10 mouse cellular contexts compared by ENCODE assay signal in genomic region chr9:44798298-44798697, GRCm38 (mm10). TPM values are rescaled to one million over a fixed set of nuclear protein-coding genes. Genes with fewer than 3 reads are reported as not detected.
DNase-seq lines count a peak whose midpoint lies in the region; ATAC-seq and TF ChIP-seq lines count a peak whose summit lies in the region.
"Had no signal": no experiment of that assay in that cellular context is flagged by ENCODE, and none has a peak within 500 bp of the region (broad histone marks: within the 10 kb centered on the region; RNA-seq: fewer than 3 reads in every experiment).

No protein-coding gene starts in this region.

- no peaks in the 10 kb centered on the region for H3K36me3 ChIP-seq in forebrain, embryonic 10.5 days (replicated peaks)
- H3K36me3 ChIP-seq in forebrain, embryonic 11.5 days (ENCODE audit: control insufficient read depth, insufficient read depth, low read length): no peaks in the 10 kb centered on the region
- no peaks in the 10 kb centered on the region for H3K36me3 ChIP-seq in E14TG2a.4 (ENCODE audit: insufficient read depth, low read length)
- H3K36me3 ChIP-seq in liver, embryonic 12.5 days: no peaks in the 10 kb centered on the region

- no peak overlapping the region for H3K9ac ChIP-seq in forebrain, embryonic 11.5 days (ENCODE audit: low read length)
- no peak overlapping the region for H3K9ac ChIP-seq in liver, embryonic 12.5 days

- no peak for TF ChIP-seq CTCF in E14TG2a.4 (conservative IDR thresholded peaks at IDR 0.05; ENCODE audit: low read length)

- H3K4me2 ChIP-seq in forebrain, embryonic 11.5 days (ENCODE audit: low read depth, low read length, severe bottlenecking): no peak overlapping the region; the same call in 1 of the 2 replicates
- H3K4me2 ChIP-seq in liver, embryonic 12.5 days: peak overlapping the region; percentile 89; the same call in 1 of the 2 replicates

- no peak overlapping the region for H3K27ac ChIP-seq in forebrain, embryonic 10.5 days
- H3K27ac ChIP-seq in forebrain, embryonic 11.5 days (ENCODE audit: low read depth, low read length): no peak overlapping the region
- H3K27ac ChIP-seq in liver, embryonic 12.5 days: no peak overlapping the region

- 44% methylated on average over 7 of the region's 7 CpGs for WGBS in forebrain, embryonic 10.5 days
- 45% methylated on average over 7 of the region's 7 CpGs for WGBS in forebrain, embryonic 11.5 days
- WGBS in liver, embryonic 12.5 days (ENCODE audit: insufficient replicate concordance): 39% methylated on average over 7 of the region's 7 CpGs

- intact Hi-C loops in left cerebral cortex, postnatal 14 days (cut with DNase I): no loop called here

- ATAC-seq in forebrain, embryonic 11.5 days (replicated peaks; ENCODE audit: low FRiP score): no peak
- ATAC-seq in liver, embryonic 12.5 days: no peak

- H3K9me3 ChIP-seq in forebrain, embryonic 10.5 days: no peaks in the 10 kb centered on the region
- H3K9me3 ChIP-seq in forebrain, embryonic 11.5 days (ENCODE audit: control insufficient read depth, low read length): no peaks in the 10 kb centered on the region
- H3K9me3 ChIP-seq in E14TG2a.4 (ENCODE audit: low read length): no peaks in the 10 kb centered on the region
- H3K9me3 ChIP-seq in liver, embryonic 12.5 days (replicated peaks): no peaks in the 10 kb centered on the region

- peaks cover 27% of the 10 kb centered on the region for H3K4me1 ChIP-seq in forebrain, embryonic 10.5 days
- peaks cover 6% of the 10 kb centered on the region; the same call in 1 of the 2 replicates for H3K4me1 ChIP-seq in forebrain, embryonic 11.5 days (replicated peaks; ENCODE audit: control insufficient read depth, insufficient read depth, low read length)
- H3K4me1 ChIP-seq in E14TG2a.4 (replicated peaks; ENCODE audit: low read depth, low read length): peaks cover 22% of the 10 kb centered on the region
- H3K4me1 ChIP-seq in liver, embryonic 12.5 days: peaks cover 22% of the 10 kb centered on the region

- H3K27me3 ChIP-seq in forebrain, embryonic 10.5 days (ENCODE audit: poor library complexity, severe bottlenecking): peaks cover 51% of the 10 kb centered on the region
- H3K27me3 ChIP-seq in forebrain, embryonic 11.5 days (ENCODE audit: control insufficient read depth, insufficient read depth, low read length): peaks cover 8% of the 10 kb centered on the region; the same call in 1 of the 2 replicates
- H3K27me3 ChIP-seq in E14TG2a.4 (ENCODE audit: insufficient read depth, low read length): peaks cover 44% of the 10 kb centered on the region
- peaks cover 66% of the 10 kb centered on the region for H3K27me3 ChIP-seq in liver, embryonic 12.5 days (replicated peaks)

- peak overlapping the region; percentile 74 for H3K4me3 ChIP-seq in forebrain, embryonic 10.5 days
- no peak overlapping the region for H3K4me3 ChIP-seq in forebrain, embryonic 11.5 days (ENCODE audit: low read depth, low read length)
- peak overlapping the region; percentile 89 for H3K4me3 ChIP-seq in E14TG2a.4 (replicated peaks; ENCODE audit: low read length)
- no peak overlapping the region for H3K4me3 ChIP-seq in liver, embryonic 12.5 days

- no peak for DNase-seq in forebrain, embryonic 10.5 days (ENCODE audit: extremely low spot score, low spot score)
- no peak for DNase-seq in forebrain, embryonic 11.5 days (ENCODE audit: low spot score)
- DNase-seq in gastrocnemius, adult 8-10 months (ENCODE audit: low spot score in 2 of 2): peak; percentile 30 to 48
- no peak for DNase-seq in thymus, postnatal 36 days
- DNase-seq in adrenal gland, postnatal 4 days (ENCODE audit: low spot score in 2 of 2): no peak
- DNase-seq in left cerebral cortex, postnatal 14 days (ENCODE audit: low spot score in 2 of 2): no peak
- DNase-seq: adrenal gland, postnatal 10 days; heart, postnatal 14 days had no signal

RNA-seq across cellular contexts. Expression of gene Tmem25, which starts 0.8 kb away (rescaled TPM):
- 2.1 and 3.0 TPM in 2 replicates for polyA plus RNA-seq in forebrain, embryonic 10.5 days (2016; fragmentation: Nextera tagmentation; extraction: Ambion mirVana)
- polyA plus RNA-seq in forebrain, embryonic 11.5 days (2014; fragmentation: Nextera tagmentation; extraction: Ambion mirVana): 2.4 and 3.6 TPM in 2 replicates
- 1 to 10 TPM; 4.3 to 7.7 (median 5.8) TPM for total RNA-seq in gastrocnemius, adult 8-10 months (2022)
- 0.81 and 1.6 TPM in 2 replicates for polyA plus RNA-seq in liver, embryonic 12.5 days (2016; fragmentation: Nextera tagmentation; extraction: Ambion mirVana)
- 1 to 10 TPM; 8.6 to 9.5 TPM for total RNA-seq in adrenal gland, postnatal 4 days (2021)
- 10 to 100 TPM; 36.5 to 41.3 TPM for total RNA-seq in left cerebral cortex, postnatal 14 days (2021)

RNA-seq across cellular contexts. Expression of gene Ttc36, which starts 4.6 kb away (rescaled TPM):
- polyA plus RNA-seq in forebrain, embryonic 10.5 days (2016; fragmentation: Nextera tagmentation; extraction: Ambion mirVana): not detected in 2 replicates
- not detected in 2 replicates for polyA plus RNA-seq in forebrain, embryonic 11.5 days (2014; fragmentation: Nextera tagmentation; extraction: Ambion mirVana)
- under 1 TPM in 2 of 4 experiments, not detected in 2; 0.92 to 0.96 TPM for total RNA-seq in gastrocnemius, adult 8-10 months (2022)
- 11.6 and 12.3 TPM in 2 replicates for polyA plus RNA-seq in liver, embryonic 12.5 days (2016; fragmentation: Nextera tagmentation; extraction: Ambion mirVana)
- total RNA-seq in adrenal gland, postnatal 4 days (2021): 10 to 100 TPM; 26.5 to 40.4 TPM
- 1 to 10 TPM in 1 of 2 experiments, under 1 TPM in 1; 0.78 to 1.4 TPM for total RNA-seq in left cerebral cortex, postnatal 14 days (2021)

RNA-seq across cellular contexts. Expression of gene Ift46, which starts 30.6 kb away (rescaled TPM):
- polyA plus RNA-seq in forebrain, embryonic 10.5 days (2016; fragmentation: Nextera tagmentation; extraction: Ambion mirVana): 110 TPM in 2 replicates
- polyA plus RNA-seq in forebrain, embryonic 11.5 days (2014; fragmentation: Nextera tagmentation; extraction: Ambion mirVana): 121 TPM in 2 replicates
- 10 to 100 TPM; 18.0 to 33.4 (median 22.4) TPM for total RNA-seq in gastrocnemius, adult 8-10 months (2022)
- 24.3 and 24.7 TPM in 2 replicates for polyA plus RNA-seq in liver, embryonic 12.5 days (2016; fragmentation: Nextera tagmentation; extraction: Ambion mirVana)
- total RNA-seq in adrenal gland, postnatal 4 days (2021): 100 to 1,000 TPM; 122 to 127 TPM
- 10 to 100 TPM; 68.2 to 85.5 TPM for total RNA-seq in left cerebral cortex, postnatal 14 days (2021)

RNA-seq across cellular contexts. Expression of gene Arcn1, which starts 30.7 kb away (rescaled TPM):
- 159 and 168 TPM in 2 replicates for polyA plus RNA-seq in forebrain, embryonic 10.5 days (2016; fragmentation: Nextera tagmentation; extraction: Ambion mirVana)
- polyA plus RNA-seq in forebrain, embryonic 11.5 days (2014; fragmentation: Nextera tagmentation; extraction: Ambion mirVana): 171 and 185 TPM in 2 replicates
- 10 to 100 TPM; 73.3 to 85.5 (median 80.4) TPM for total RNA-seq in gastrocnemius, adult 8-10 months (2022)
- 127 TPM in 2 replicates for polyA plus RNA-seq in liver, embryonic 12.5 days (2016; fragmentation: Nextera tagmentation; extraction: Ambion mirVana)
- 100 to 1,000 TPM; 157 to 158 TPM for total RNA-seq in adrenal gland, postnatal 4 days (2021)
- total RNA-seq in left cerebral cortex, postnatal 14 days (2021): 10 to 100 TPM; 91.2 to 97.7 TPM

Comparison
In these comparisons a context has a peak if more than half of its experiments do, and no peak if none do; other contexts are left out.
1. H3K4me3 ChIP-seq: peak in forebrain, embryonic 10.5 days (single experiment) and E14TG2a.4 (single experiment); none in forebrain, embryonic 11.5 days (single experiment) and liver, embryonic 12.5 days (single experiment).
2. DNase-seq: peak in gastrocnemius, adult 8-10 months (2 of 2); none in forebrain, embryonic 10.5 days (single experiment), forebrain, embryonic 11.5 days (single experiment), thymus, postnatal 36 days (0 of 2), adrenal gland, postnatal 4 days (0 of 2) and left cerebral cortex, postnatal 14 days (0 of 2).
3. RNA of gene Ttc36, which starts 4.6 kb away (total RNA-seq): 26.5 to 40.4 TPM in adrenal gland, postnatal 4 days; 0.78 to 1.4 TPM in left cerebral cortex, postnatal 14 days and 0.92 to 0.96 TPM in gastrocnemius, adult 8-10 months; every median in the first group is over 10 times any median in the second.